Mouse (Mus musculus): ENCODE data around the gene Shkbp1. TPM values are rescaled to one million over a fixed set of nuclear protein-coding genes. Genes with fewer than 3 reads are reported as not detected.

The Shkbp1 gene
- total RNA-seq, 1 experiment from 2014 or later = 39.9 TPM

- ATAC-seq (replicated peaks; ENCODE audit: insufficient number of reproducible peaks, low FRiP score, low TSS enrichment, poor library complexity, severe bottlenecking) = no peak
Measured at GRCm38 (mm10) chr7:27325697-27326096, 30.1 kb downstream of the Shkbp1 start.

- no peak for ATAC-seq (replicated peaks; ENCODE audit: insufficient number of reproducible peaks, low FRiP score, low TSS enrichment, poor library complexity, severe bottlenecking)
Measured at GRCm38 (mm10) chr7:27324928-27325327, 30.9 kb downstream of the Shkbp1 start.

- no peak for ATAC-seq (replicated peaks; ENCODE audit: insufficient number of reproducible peaks, low FRiP score, low TSS enrichment, poor library complexity, severe bottlenecking)
Measured at GRCm38 (mm10) chr7:27324161-27324560, 31.7 kb downstream of the Shkbp1 start.

- no peak for ATAC-seq (replicated peaks; ENCODE audit: insufficient number of reproducible peaks, low FRiP score, low TSS enrichment, poor library complexity, severe bottlenecking)
Measured at GRCm38 (mm10) chr7:27323001-27323400, 32.8 kb downstream of the Shkbp1 start.

GRCm38 (mm10) chr7:27322291-27322690 is 33.5 kb downstream of the Shkbp1 start:
- no peak for ATAC-seq (replicated peaks; ENCODE audit: insufficient number of reproducible peaks, low FRiP score, low TSS enrichment, poor library complexity, severe bottlenecking)

GRCm38 (mm10) chr7:27319411-27319810 is 36.4 kb downstream of the Shkbp1 start:
- no peak for ATAC-seq (replicated peaks; ENCODE audit: insufficient number of reproducible peaks, low FRiP score, low TSS enrichment, poor library complexity, severe bottlenecking)

- ATAC-seq (replicated peaks; ENCODE audit: insufficient number of reproducible peaks, low FRiP score, low TSS enrichment, poor library complexity, severe bottlenecking) = no peak
Measured at GRCm38 (mm10) chr7:27315958-27316357, 39.9 kb downstream of the Shkbp1 start.

GRCm38 (mm10) chr7:27314393-27314792 is 41.4 kb downstream of the Shkbp1 start:
- no peak for ATAC-seq (replicated peaks; ENCODE audit: insufficient number of reproducible peaks, low FRiP score, low TSS enrichment, poor library complexity, severe bottlenecking)

GRCm38 (mm10) chr7:27311651-27312284 is 44.1 kb downstream of the Shkbp1 start:
- ATAC-seq (replicated peaks; ENCODE audit: insufficient number of reproducible peaks, low FRiP score, low TSS enrichment, poor library complexity, severe bottlenecking) = no peak

GRCm38 (mm10) chr7:27310996-27311535 is 44.8 kb downstream of the Shkbp1 start:
- ATAC-seq (replicated peaks; ENCODE audit: insufficient number of reproducible peaks, low FRiP score, low TSS enrichment, poor library complexity, severe bottlenecking) = no peak

- ATAC-seq (replicated peaks; ENCODE audit: insufficient number of reproducible peaks, low FRiP score, low TSS enrichment, poor library complexity, severe bottlenecking) = no peak
Measured at GRCm38 (mm10) chr7:27310306-27310705, 45.5 kb downstream of the Shkbp1 start.

- no peak for ATAC-seq (replicated peaks; ENCODE audit: insufficient number of reproducible peaks, low FRiP score, low TSS enrichment, poor library complexity, severe bottlenecking)
Measured at GRCm38 (mm10) chr7:27309832-27310231, 46.0 kb downstream of the Shkbp1 start.

- no peak for ATAC-seq (replicated peaks; ENCODE audit: insufficient number of reproducible peaks, low FRiP score, low TSS enrichment, poor library complexity, severe bottlenecking)
Measured at GRCm38 (mm10) chr7:27308821-27309549, 46.8 kb downstream of the Shkbp1 start.

GRCm38 (mm10) chr7:27307551-27307950 is 48.3 kb downstream of the Shkbp1 start:
- no peak for ATAC-seq (replicated peaks; ENCODE audit: insufficient number of reproducible peaks, low FRiP score, low TSS enrichment, poor library complexity, severe bottlenecking)

- no peak for ATAC-seq (replicated peaks; ENCODE audit: insufficient number of reproducible peaks, low FRiP score, low TSS enrichment, poor library complexity, severe bottlenecking)
Measured at GRCm38 (mm10) chr7:27306161-27307160, 49.4 kb downstream of the Shkbp1 start.

- no peak for ATAC-seq (replicated peaks; ENCODE audit: insufficient number of reproducible peaks, low FRiP score, low TSS enrichment, poor library complexity, severe bottlenecking)
Measured at GRCm38 (mm10) chr7:27305091-27305730, 50.6 kb downstream of the Shkbp1 start.

- ATAC-seq (replicated peaks; ENCODE audit: insufficient number of reproducible peaks, low FRiP score, low TSS enrichment, poor library complexity, severe bottlenecking) = peak; percentile 68; the same call in 1 of the 2 replicates
Measured at GRCm38 (mm10) chr7:27302172-27302571, 53.6 kb downstream of the Shkbp1 start.

GRCm38 (mm10) chr7:27300801-27301200 is 55.0 kb downstream of the Shkbp1 start:
- no peak for ATAC-seq (replicated peaks; ENCODE audit: insufficient number of reproducible peaks, low FRiP score, low TSS enrichment, poor library complexity, severe bottlenecking)
